Mouse (Mus musculus) kidney, embryonic 16.5 days (tissue): ENCODE results near the gene Krt10. TPM values are rescaled to one million over a fixed set of nuclear protein-coding genes. Genes with fewer than 3 reads are reported as not detected.

Experiments used
- ATAC-seq: fragments of 200-750 bp; cut with Nextera tagmentation; 2 replicates; pipeline ENCODE4 v1.8.0; 2017; ENCODE audit warnings: moderate TSS enrichment; ENCODE audit not compliant: low FRiP score, low TSS enrichment
- H3K27ac ChIP-seq: fragments of 300-500 bp; sonication (generic); 2 replicates; pipeline ENCODE4 v1.5.1; 2014; ENCODE audit warnings: low read length
- H3K27me3 ChIP-seq: fragments of 300-500 bp; sonication (generic); 2 replicates; pipeline ENCODE4 v1.6.1; 2014; ENCODE audit warnings: low read length, control low read depth, mixed read lengths; ENCODE audit not compliant: insufficient read depth
- H3K36me3 ChIP-seq: fragments of 300-500 bp; sonication (generic); 2 replicates; pipeline ENCODE4 v1.6.1; 2014; ENCODE audit warnings: low read length, control low read depth, mixed read lengths; ENCODE audit not compliant: insufficient read depth
- H3K4me1 ChIP-seq: fragments of 300-500 bp; sonication (generic); 2 replicates; pipeline ENCODE4 v1.6.1; 2014; ENCODE audit warnings: low read length, control low read depth, mixed read lengths; ENCODE audit not compliant: insufficient read depth
- H3K4me2 ChIP-seq: fragments of 300-500 bp; sonication (generic); replicated peaks from 2 replicates; pipeline ENCODE4 v1.6.1; 2014; ENCODE audit warnings: low read depth, low read length
- H3K4me3 ChIP-seq: fragments of 300-500 bp; sonication (generic); 2 replicates; pipeline ENCODE4 v1.5.1; 2014; ENCODE audit warnings: mild to moderate bottlenecking, low read length
- H3K9ac ChIP-seq: fragments of 300-500 bp; sonication (generic); replicated peaks from 2 replicates; pipeline ENCODE4 v1.6.1; 2014; ENCODE audit warnings: low read length
- H3K9me3 ChIP-seq: fragments of 300-500 bp; sonication (generic); 2 replicates; pipeline ENCODE4 v1.6.1; 2016; ENCODE audit warnings: low read length, control low read depth
- WGBS: fragments of 180-500 bp; shearing (Covaris S2); extraction: QIAGEN DNeasy Blood & Tissue Kit; methylation state at CpG from one replicate; pipeline ENCODE4 v1.1.7; 2014; 5-methylcytosine and 5-hydroxymethylcytosine counted together
- polyA plus RNA-seq: library from polyadenylated mRNA; unstranded; fragments of >200 nt; fragmentation: Nextera tagmentation; extraction: Ambion mirVana; gene quantifications from 2 replicates; pipeline ENCODE4 v1.2.1, GENCODE M21; 2015

The Krt10 gene
- polyA plus RNA-seq, 1 experiment from 2014 or later = 18.4 TPM

DNA sequence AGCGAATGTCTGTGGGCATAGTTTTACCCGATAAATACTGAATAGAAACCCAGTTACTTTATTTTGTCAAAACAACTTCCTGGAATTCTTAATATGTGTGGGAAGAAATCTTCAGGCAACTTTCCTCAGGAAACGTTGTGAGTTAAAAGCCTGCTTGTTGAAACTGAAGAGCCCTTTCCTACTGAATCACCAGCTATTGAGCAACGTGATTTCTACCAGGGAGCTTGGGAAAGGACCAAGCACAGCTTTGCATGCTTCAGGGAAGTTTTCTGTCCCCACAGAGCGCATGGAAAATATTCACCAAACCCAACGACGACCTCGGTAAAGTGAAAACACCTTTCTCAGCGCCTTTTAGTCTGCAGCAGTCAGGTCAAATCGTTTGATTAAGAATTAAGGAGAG lies 17.0 kb upstream of the Krt10 start:
- H3K4me1 ChIP-seq = no peaks in the 10 kb centered on the region
- no peak overlapping the region for H3K9ac ChIP-seq
- H3K9me3 ChIP-seq = no peaks in the 10 kb centered on the region
- H3K27ac ChIP-seq = no peak overlapping the region
- ATAC-seq = no peak
- peaks cover 3% of the 10 kb centered on the region; the same call in 1 of the 2 replicates for H3K27me3 ChIP-seq
- WGBS = 72% methylated on average over 10 of the region's 10 CpGs
- H3K4me2 ChIP-seq = no peak overlapping the region
- no peak overlapping the region for H3K4me3 ChIP-seq
- H3K36me3 ChIP-seq = no peaks in the 10 kb centered on the region

- Histone ChIP-seq H3K27me3 (no peaks in the 10 kb centered on the region), H3K36me3 (no peaks in the 10 kb centered on the region), H3K4me2 (no peak overlapping the region), H3K4me3 (no peak overlapping the region), H3K4me1 (no peaks in the 10 kb centered on the region), H3K9me3 (no peaks in the 10 kb centered on the region), H3K9ac (no peak overlapping the region), H3K27ac (no peak overlapping the region)
- WGBS = 83% methylated on average over 13 of the region's 13 CpGs
- ATAC-seq = no peak
Measured at GRCm38 (mm10) chr11:99399956-99400549, 10.9 kb upstream of the Krt10 start.

- Histone ChIP-seq H3K4me3 (no peak overlapping the region), H3K27ac (no peak overlapping the region), H3K4me1 (no peaks in the 10 kb centered on the region), H3K9me3 (no peaks in the 10 kb centered on the region), H3K36me3 (no peaks in the 10 kb centered on the region), H3K27me3 (no peaks in the 10 kb centered on the region), H3K4me2 (no peak overlapping the region), H3K9ac (no peak overlapping the region)
- no peak for ATAC-seq
- WGBS = 56% methylated on average over 8 of the region's 8 CpGs
Measured at GRCm38 (mm10) chr11:99398832-99399231, 9.7 kb upstream of the Krt10 start.

GRCm38 (mm10) chr11:99398084-99398483 lies 8.9 kb upstream of the Krt10 start:
- H3K27me3 ChIP-seq = no peaks in the 10 kb centered on the region
- H3K36me3 ChIP-seq = no peaks in the 10 kb centered on the region
- no peaks in the 10 kb centered on the region for H3K9me3 ChIP-seq
- H3K27ac ChIP-seq = no peak overlapping the region
- H3K9ac ChIP-seq = no peak overlapping the region
- H3K4me2 ChIP-seq = no peak overlapping the region
- no peak for ATAC-seq
- no peak overlapping the region for H3K4me3 ChIP-seq
- H3K4me1 ChIP-seq = no peaks in the 10 kb centered on the region
- WGBS = 66% methylated on average over 3 of the region's 3 CpGs

- Histone ChIP-seq H3K9ac (no peak overlapping the region), H3K4me1 (no peaks in the 10 kb centered on the region), H3K27me3 (no peaks in the 10 kb centered on the region), H3K27ac (no peak overlapping the region), H3K9me3 (no peaks in the 10 kb centered on the region), H3K36me3 (no peaks in the 10 kb centered on the region), H3K4me3 (no peak overlapping the region), H3K4me2 (no peak overlapping the region)
- ATAC-seq = no peak
- 89% methylated on average over 2 of the region's 2 CpGs for WGBS
Measured at GRCm38 (mm10) chr11:99396661-99397060, 7.5 kb upstream of the Krt10 start.

- WGBS = 38% methylated on average over 3 of the region's 3 CpGs
Measured at GRCm38 (mm10) chr11:99396034-99396433, 6.9 kb upstream of the Krt10 start.

GRCm38 (mm10) chr11:99392492-99392891 lies 3.3 kb upstream of the Krt10 start:
- no peaks in the 10 kb centered on the region for H3K4me1 ChIP-seq
- ATAC-seq = no peak
- H3K27ac ChIP-seq = no peak overlapping the region
- H3K9me3 ChIP-seq = no peaks in the 10 kb centered on the region
- H3K4me3 ChIP-seq = no peak overlapping the region
- H3K36me3 ChIP-seq = no peaks in the 10 kb centered on the region
- WGBS = 85% methylated on average over 10 of the region's 10 CpGs
- no peak overlapping the region for H3K4me2 ChIP-seq
- H3K27me3 ChIP-seq = no peaks in the 10 kb centered on the region
- no peak overlapping the region for H3K9ac ChIP-seq

More at GRCm38 (mm10) chr11:99396034-99396433, 6.9 kb upstream of the Krt10 start:
- no peak overlapping the region for H3K27ac ChIP-seq
- H3K36me3 ChIP-seq = no peaks in the 10 kb centered on the region
- no peaks in the 10 kb centered on the region for H3K4me1 ChIP-seq
- H3K27me3 ChIP-seq = no peaks in the 10 kb centered on the region
- ATAC-seq = no peak
- no peak overlapping the region for H3K4me3 ChIP-seq
- no peak overlapping the region for H3K4me2 ChIP-seq
- H3K9ac ChIP-seq = no peak overlapping the region
- no peaks in the 10 kb centered on the region for H3K9me3 ChIP-seq

DNA sequence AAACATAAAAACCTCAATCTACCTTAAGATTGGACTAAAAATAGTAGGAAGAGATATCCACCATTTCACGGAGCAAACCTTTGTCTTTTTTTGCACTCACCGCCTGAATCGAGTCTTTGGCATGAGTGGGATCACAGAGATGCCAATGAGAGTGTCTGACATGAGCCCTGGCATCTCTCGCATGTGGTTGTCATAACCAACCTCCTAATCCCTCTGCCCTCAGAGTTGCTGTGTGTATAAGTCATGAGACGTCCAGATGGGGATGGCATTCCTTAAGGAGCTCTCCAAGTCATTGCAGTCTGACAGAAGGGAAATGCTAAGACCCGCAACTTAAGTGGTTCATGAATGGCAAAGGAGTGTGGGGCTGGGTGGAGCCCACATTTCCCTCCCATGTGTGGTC lies 2.2 kb upstream of the Krt10 start:
- Histone ChIP-seq H3K4me3 (no peak overlapping the region), H3K27me3 (no peaks in the 10 kb centered on the region), H3K4me1 (no peaks in the 10 kb centered on the region; the same call in 1 of the 2 replicates), H3K36me3 (no peaks in the 10 kb centered on the region), H3K9ac (no peak overlapping the region), H3K27ac (no peak overlapping the region), H3K4me2 (no peak overlapping the region), H3K9me3 (no peaks in the 10 kb centered on the region)
- 82% methylated on average over 6 of the region's 6 CpGs for WGBS
- ATAC-seq = no peak

GRCm38 (mm10) chr11:99390866-99391265 lies 1.7 kb upstream of the Krt10 start:
- no peak overlapping the region for H3K4me3 ChIP-seq
- no peak for ATAC-seq
- H3K36me3 ChIP-seq = no peaks in the 10 kb centered on the region
- H3K9me3 ChIP-seq = no peaks in the 10 kb centered on the region
- 70% methylated on average over 7 of the region's 7 CpGs for WGBS
- H3K4me1 ChIP-seq = no peaks in the 10 kb centered on the region; the same call in 1 of the 2 replicates
- H3K27me3 ChIP-seq = no peaks in the 10 kb centered on the region
- no peak overlapping the region for H3K9ac ChIP-seq
- H3K27ac ChIP-seq = no peak overlapping the region
- H3K4me2 ChIP-seq = no peak overlapping the region

GRCm38 (mm10) chr11:99388661-99389060 lies 503 bp downstream of the Krt10 start:
- Histone ChIP-seq H3K4me1 (no peaks in the 10 kb centered on the region; the same call in 1 of the 2 replicates), H3K27ac (no peak overlapping the region), H3K4me2 (no peak overlapping the region), H3K27me3 (no peaks in the 10 kb centered on the region), H3K4me3 (no peak overlapping the region), H3K9me3 (no peaks in the 10 kb centered on the region), H3K9ac (no peak overlapping the region), H3K36me3 (no peaks in the 10 kb centered on the region)
- no peak for ATAC-seq
- 89% methylated on average over 18 of the region's 18 CpGs for WGBS
